Mouse (Mus musculus): ENCODE results near the gene Map3k21.

Gene Map3k21

DNA sequence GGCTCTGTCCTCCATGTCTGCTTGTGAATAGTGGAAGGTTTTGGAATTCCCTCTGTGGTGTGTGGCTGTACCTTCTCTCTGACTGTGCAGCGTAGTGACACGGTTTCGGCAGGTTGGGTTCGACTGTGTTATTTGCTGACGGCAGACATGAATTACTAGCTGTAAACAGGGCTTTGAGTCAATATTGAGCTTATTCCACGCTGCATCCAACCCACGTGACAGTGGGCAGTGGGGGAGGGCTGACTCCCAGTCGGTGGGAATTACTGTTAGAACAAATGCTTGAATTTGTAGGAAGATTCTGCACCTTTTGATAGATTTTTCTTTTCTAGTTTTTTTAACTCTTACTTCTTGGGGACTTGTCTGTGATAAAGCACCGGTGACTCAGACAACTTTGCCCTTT is 4.1 kb downstream of the Map3k21 start:
- DNase-seq (ENCODE audit: low spot score) = no peak

DNA sequence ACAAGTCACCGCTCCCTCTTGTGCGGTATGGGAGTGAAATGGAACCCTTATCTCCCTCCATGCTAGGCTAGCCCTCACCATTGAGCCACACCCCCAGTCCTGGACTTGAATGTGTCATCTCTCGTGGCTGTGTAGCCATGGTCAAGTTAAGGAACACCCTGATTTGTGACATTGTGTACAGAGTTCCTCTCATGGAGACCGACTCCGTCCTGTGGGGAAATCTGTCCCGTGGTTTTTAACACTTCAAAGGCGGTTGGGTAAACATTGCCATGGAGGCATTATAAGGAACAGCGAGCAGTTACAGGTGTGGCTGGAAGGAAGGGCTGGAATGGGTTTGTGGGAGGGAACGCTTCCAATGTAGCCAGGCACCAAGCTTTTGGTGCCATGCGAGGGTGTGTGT is 6.8 kb downstream of the Map3k21 start:
- no peak for DNase-seq (ENCODE audit: low spot score)

DNA sequence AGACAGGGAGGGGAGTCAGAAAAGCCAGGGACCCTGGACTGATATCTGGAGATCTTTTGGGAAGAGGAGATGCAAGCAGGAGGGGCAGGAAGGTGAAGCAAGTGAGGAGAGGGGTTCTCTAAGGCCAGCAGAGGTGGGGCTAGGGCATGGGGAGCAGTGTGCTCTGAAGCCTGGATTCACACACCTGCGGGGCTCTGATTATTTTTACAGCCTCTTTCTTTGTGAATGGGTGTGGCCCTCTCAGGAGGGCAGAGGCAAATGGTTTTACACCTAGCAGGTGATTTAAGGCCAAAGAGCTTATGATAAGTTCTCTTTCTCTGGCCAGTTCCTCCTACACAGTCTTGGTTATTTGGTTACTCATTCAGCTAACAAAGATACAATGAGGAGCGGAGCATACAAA is 8.5 kb downstream of the Map3k21 start:
- DNase-seq (ENCODE audit: low spot score) = no peak

DNA sequence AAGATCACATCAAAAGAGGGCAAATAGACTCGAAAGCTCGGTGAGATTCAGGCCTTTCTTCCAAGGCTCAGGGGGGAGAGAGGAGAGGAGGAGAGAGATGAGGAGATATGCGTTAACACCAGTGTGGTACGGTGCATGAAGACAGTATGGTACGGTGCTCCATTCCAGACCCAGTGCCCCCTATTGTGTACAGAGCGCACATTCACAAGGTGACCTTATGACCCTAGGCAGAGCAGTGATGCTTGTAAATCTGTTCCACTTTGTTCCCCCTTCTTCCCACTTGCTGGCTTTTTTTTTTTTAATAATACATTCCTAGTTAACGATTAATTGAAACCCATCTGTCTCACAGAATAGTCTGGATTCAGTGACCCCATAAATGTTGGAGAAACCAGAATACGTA is 9.3 kb downstream of the Map3k21 start:
- DNase-seq (ENCODE audit: low spot score) = no peak

DNA sequence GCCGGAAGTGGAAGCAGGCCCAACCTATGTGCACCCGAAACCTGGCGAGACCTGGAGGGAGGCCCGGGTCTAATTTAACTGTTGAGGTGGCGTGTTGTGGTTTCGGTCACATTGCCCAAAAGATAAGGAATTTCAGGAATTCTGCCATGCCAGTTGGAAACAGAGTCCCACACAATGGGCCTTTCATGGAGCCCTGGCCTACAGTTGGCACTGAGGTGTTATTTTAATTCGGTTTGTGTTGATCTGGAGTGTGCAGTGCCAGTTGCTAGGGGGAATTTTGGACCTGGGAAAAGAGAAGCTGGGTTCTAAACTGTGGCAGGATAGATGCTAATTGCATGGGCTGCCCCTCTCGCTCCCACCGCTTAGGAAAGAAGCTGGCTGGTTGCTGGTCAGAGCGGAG is 10.0 kb downstream of the Map3k21 start:
- no peak for DNase-seq (ENCODE audit: low spot score)

DNA sequence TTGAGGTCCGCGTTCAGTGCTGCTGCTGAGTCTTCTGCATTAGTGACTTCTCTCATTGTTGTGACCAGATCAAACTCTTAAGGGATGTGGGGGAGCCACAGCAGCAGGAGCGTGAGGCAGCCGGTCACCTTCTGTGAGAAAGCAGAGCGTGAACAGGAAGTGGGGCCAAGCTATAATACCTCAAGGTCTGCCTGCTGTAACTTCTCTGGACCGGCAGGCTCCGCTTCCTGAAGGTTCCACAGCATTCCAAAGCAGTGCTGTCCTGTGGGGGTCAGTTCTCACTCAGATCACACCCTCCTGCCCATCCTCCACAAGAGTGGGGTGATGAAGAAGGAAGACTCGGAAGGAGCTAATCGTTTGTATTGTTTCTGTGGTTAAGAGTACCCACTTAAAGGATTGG is 10.5 kb downstream of the Map3k21 start:
- no peak for DNase-seq (ENCODE audit: low spot score)

DNA sequence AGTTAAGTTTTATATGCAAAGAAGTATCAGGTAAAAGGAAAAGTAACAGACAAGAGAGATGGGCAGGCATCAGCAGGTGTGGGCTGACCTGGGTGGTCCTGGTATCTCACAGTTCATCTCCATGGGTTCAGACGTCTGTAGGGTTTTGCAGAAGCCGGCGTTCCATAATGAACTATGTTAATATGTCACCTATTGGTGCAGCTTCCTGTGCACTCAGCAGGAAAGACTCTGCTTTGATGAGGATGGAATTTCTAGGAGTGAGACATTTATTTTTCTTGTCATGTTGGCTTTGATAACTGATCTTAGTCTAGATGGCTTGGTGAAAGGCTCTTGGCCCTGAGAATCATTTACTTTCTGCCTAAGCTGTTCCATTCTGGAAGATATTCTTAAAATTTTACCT is 12.1 kb downstream of the Map3k21 start:
- DNase-seq (ENCODE audit: low spot score) = no peak

DNA sequence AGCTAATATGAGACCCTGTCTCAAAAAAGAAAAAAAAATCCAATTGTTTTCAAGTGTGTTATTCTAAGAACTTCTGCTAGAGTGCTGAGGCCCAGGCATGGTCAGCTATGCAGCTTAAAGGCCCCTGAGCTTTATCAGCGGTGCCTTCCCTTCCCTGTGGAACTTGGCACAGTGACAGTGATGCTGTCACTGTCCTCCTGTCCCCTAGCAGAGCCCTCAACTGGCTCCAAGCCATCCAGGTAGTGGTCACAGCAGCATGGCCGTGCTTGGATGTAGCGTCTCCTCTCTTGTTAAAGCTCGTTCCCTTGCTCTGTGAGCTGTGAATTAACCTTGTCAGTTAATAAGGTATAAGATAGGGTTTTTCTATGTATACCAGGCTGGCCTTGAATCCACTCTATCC is 16.4 kb downstream of the Map3k21 start:
- DNase-seq (ENCODE audit: low spot score) = no peak

DNA sequence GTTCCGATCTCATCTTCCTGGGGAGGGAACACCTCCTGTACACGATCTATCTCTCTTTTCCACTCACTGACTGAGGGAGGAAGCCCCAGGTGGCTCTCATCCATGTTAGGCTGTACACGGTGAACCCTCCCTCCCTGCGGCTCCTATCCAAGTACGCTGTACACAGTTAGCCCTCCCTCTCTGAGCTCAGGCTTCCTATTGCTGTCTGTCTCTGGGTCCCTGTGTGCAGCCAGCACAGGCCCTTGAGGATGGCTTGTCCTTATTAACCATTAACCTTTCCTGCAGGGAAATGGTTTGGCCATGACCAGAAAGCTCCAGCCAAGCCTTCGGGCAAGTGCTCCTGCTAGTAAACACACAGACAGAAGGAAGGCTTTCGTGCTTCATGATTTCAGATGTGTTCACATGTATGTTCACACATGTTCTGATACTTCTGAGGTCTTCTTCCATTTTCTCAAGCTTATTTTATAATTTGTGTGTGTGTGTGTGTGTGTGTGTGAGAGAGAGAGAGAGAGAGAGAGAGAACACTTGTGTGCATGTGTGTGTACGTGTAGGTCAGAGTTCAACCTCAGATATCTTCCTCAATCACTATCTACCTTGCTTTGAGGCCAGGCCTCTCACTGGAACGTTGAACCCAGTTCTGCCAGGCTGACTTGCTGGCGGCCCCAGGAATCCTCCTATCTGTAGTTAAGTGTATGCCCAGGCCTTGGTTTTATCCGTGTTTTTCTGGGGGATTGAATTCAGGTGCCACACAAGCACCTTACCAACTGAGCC is 20.2 kb downstream of the Map3k21 start:
- no peak for DNase-seq (ENCODE audit: low spot score)

DNA sequence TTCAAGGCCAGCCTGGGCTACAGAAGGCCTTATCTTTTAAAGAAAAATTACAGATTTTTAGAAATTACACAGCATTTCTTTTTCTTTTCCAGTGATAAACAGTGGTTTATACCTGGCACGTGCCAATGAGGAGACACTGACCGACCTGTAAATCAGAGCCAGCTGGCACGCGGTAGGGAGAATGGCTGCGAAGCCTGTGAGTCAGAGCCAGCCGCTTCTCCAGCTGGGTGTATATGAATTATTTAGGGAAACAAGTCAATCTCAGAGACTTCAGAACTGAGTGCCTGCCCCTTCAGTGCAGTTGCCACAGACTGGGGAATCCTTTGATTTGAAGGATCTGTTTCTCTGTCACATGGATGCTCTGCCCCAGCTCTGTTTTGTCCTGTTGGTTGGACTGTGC is 21.6 kb downstream of the Map3k21 start:
- no peak for DNase-seq (ENCODE audit: low spot score)

DNA sequence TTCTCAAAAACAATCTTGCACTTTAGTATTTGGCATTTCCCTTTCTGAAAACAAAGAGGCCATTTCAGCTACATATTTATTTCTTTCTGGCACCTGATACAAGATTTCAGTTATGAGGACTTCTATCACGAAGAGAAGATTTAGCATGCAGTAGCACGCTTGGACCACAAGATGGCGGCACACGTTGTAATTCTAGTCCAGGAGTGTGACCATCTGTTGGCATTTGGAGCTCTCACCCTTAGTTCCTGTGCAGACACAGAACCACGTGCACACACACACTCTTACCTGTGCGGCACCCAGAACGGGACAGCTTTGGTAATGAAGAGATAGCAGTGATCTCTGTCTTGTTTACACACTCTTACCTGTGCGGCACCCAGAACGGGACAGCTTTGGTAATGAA is 25.4 kb downstream of the Map3k21 start:
- DNase-seq (ENCODE audit: low spot score) = no peak

DNA sequence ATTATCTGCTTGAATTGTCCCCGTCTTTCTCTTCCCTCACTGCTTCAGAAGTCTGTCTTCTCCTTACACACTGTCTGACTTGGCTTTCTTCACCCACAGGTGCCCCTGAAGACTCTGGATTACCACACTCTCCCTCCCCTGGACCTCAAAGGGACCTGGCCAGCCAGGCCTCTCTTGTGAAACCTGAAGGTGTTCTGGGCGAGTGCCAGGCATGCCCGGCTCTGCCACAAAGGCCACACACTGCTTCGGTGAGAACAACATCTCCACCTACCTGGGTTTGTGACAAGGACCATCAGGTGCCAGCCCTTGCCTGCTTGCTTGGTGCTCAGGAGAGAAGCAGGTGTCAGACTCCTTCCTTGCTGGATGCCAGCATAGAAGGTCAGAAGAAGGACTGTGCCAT is 34.3 kb downstream of the Map3k21 start:
- no peak for DNase-seq (ENCODE audit: low spot score)

DNA sequence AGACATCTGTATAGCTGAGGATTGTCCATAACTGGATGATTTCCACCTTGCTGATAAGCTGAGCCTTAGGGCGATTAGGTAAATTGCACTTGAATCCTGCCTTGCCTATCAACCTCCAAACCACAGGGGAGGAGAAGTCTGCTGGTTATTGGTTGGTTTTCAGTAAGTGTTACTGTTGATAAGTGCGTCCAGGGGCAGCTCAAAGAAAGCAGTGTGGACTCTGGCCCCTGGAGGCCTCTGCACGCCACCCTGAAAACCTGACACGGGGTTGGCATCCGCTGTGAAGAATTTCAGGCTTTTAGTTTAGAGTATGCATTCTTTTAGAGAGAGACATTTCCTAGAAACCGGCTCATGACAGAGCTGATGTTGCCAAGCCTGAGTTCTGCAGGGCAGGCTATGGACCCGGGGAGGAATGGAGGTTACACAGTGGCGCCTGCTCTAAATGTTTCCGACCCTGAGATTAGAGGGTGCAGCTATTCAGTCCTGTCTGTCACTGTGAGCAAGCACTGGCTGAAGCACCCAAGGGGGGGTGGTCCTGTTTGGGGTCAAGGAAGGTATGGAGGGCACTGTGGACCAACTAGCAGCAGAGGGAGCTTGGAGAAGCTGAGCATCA is 38.6 kb downstream of the Map3k21 start:
- no peak for DNase-seq (ENCODE audit: low spot score)

DNA sequence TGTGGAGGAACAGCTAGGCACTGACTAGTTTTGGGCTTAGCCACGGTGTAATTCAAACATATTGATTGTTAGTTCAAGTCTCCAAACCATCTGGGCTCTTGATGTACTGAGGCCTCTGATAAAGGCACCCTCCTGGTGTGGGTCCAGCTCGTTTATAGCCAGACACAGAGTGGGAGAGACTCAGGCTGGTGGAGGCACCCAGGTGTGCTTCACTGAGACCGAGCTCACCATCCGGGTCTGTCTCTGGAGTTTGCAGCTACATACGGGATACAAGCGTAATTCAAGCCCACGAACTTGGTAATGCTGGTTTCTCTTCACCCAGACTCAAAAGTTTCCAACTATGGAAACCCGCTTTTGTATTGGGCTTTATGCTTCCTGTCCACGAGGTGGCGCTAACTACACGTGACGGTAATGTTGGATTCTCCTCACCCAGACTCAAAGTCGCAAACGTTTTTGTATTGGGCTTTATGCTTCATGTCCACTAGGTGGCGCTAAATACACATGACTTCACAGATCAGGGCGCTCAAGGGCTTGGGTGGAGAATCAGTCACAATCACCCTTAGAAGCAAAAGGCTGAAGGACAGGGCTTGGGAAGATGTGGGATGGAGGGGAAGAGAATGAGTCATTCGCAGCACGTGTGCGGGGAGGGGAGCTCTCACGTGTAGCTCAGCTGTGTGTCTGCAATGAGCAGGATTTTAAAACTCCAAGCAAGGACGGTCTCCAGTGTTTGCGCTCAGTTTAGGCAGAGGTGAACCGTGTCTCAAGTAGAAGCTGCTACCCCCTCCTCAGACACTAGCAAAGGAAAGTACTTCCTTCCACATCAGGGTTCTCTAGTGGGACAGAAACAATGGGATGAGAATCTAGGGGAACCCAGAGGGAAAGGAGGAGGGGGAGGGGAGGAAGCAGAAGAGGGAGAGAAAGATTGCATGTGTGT is 40.0 kb downstream of the Map3k21 start:
- DNase-seq (ENCODE audit: low spot score) = peak; percentile 87

DNA sequence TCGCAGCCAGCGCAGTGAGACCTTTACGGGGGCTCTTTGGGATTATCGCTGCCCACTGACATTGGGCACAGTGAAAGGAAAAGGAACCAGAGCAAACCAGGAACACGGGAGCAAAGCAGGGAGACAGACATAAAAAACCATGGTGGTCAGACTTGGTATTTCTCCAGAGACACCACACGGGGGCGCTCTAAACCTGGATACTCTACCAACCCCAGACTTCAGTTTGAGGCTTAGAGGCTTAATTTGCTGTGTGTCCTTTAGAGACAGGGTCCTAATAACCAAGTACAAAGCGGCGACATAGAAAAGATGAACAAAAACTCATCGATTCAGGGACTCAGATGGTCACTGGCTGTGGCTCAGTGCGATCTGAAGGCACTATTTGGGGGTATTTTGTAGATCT is 45.4 kb downstream of the Map3k21 start:
- peak; percentile 17 for DNase-seq (ENCODE audit: low spot score)

DNA sequence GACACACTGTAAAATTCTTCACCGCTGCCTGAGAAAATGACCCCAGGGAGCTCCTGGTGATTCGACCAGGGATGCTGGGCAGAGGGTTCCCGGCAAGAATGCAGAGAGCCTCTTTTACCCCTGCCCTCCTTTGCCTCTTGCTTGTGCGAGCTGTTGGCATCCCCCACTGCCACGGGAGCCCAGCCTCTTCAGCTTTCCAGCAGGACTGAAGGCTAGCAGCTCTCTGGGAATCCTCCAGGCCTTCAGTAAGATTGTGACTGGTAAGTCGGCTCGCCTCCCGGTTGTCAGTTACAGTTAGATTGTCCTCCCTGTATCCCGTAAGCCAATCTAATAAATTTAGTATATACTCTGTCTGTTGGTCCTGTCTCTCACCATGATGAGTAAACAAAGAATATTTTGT is 46.5 kb downstream of the Map3k21 start:
- DNase-seq (ENCODE audit: low spot score) = no peak

DNA sequence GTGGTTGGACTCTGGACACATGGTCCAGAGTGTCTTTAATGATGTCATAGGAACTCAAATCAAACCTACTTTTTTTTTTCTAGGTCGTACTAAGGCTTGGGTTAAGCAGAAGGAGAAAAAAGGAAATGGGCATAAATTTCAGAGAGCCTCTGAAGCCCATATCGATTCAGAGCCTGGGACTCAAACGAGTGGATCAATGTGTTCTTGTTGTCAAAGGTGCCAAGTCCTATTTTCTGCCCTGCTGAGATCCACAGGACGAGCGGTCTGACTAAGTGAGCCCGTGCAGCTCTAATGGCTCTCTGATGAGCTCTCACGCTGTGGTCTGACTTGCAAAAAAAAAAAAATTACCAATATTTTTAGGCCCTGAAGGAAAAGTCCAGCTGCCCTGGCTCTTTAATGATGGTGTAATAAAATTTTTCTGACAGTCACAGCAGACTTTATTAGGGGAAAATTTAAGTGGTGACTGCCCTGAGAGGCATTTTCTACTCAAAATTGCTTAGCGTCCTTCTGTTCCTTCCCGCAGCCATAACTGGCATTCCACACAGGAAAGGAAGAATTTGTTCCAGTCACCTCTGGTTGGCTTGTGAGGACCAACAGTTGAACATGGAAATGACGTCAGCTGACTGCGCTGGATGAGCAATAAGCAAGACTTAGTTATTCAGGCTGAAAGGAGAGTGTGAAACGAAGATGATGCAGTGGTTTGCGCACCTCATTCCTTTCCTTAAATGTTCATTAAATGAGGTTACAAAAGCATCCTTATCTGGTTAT is 47.2 kb downstream of the Map3k21 start:
- DNase-seq (ENCODE audit: low spot score) = no peak

DNA sequence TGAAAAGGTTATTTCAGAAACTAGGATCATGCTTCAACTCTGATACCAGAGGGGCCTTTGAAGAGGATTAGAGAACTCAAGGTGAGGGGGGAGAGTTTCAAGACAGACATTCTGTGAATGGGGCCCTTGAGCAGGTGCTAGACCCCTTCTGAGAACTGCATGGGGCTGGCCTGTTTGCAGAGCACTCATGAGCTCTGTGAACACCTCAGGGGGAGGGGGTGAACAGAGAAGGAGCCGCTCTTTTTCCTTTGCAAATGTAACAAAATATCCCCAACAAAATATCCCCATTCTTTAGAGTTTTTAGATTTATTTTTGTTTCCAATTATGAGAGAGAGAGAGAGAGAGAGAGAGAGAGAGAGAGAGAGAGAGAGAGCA is 47.7 kb downstream of the Map3k21 start:
- no peak for DNase-seq (ENCODE audit: low spot score)

DNA sequence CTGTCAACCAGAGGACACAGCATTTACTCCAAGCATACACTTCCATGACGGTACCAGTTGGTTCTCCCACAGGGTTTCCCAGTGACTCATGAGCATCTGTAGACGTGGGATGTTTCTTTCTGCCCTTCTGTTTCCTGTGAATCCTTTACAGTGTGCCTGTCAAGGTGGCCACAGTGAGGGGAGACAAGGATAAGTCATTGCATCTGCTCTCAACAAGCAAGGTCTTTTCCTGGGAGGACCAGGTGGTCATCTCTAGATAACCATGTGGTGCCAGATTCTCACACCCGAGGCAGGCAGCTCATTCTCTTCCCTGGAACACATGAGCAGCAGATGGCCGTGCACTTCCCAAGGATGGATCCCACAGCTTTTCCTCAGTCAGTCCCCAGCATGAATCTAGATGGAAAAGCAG is 49.1 kb downstream of the Map3k21 start:
- peak; percentile 79 for DNase-seq (ENCODE audit: low spot score)

DNA sequence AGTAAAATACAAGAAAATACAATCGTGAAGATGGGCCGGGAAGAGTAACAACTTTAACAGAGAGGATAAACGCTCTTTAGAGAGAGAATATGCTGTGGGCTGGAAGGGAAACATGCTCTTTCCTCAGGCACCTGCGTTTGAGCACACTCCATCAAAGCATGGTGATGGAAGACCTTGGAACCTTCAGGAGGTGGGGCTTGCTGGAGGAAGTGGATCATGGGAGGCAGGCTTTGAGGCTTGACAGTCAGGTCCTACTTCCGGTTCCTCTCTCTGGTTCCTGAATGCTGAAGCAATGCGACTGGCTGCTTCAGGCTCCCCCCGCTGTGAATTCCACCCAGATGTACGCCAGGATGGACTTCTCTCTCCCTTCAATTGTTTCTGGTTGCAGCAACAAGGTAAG is 49.8 kb downstream of the Map3k21 start:
- DNase-seq (ENCODE audit: low spot score) = no peak

DNA sequence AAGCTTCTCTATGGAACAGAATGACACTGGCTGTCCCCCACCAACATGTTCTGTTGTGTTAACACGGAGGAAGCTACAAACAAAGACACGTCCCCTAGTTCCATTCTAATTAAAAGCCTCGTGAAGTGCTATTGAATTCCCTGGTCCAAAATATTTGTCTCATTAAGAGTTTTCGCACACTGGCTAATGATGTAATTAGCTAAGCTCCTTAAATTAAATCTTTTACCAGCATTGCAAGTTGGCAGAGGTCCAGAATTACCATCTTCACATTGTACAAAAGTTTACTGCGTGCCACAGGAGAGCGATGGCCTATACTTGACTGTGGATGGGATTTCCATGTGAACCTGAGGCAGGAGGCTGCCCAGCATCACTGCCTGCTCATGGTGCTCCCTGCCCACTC is 51.5 kb downstream of the Map3k21 start:
- no peak for DNase-seq (ENCODE audit: low spot score)

DNA sequence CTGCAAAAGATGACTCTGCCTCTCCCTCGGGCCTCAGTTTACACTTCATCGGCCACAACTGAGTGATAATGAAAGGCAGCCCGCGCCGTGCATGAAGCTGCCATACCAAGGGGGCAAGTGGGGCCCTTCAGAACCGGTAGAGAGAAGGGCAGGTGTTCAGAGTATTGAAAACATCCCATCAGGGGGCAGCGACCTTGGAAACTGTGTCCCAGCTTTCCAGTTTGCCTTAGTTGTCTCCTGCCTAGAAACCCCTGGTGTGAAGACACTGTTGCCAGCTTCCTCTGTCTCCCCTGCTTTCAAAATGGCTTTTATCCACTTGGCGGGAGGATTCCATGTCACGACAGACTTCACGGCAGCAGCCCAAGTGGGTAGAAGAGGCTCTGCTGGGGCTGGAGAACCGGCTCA is 53.6 kb downstream of the Map3k21 start:
- no peak for DNase-seq (ENCODE audit: low spot score)

All from left cerebral cortex, adult 11 months (tissue).